In genomic region chr15:58731346-58731745, GRCm38 (mm10) we compare ENCODE assay signal across 13 mouse cellular contexts.
DNase-seq lines count a peak whose midpoint lies in the region; ATAC-seq and TF ChIP-seq lines count a peak whose summit lies in the region.
"Had no signal": no experiment of that assay in that cellular context is flagged by ENCODE, and none has a peak within 500 bp of the region (broad histone marks: within the 10 kb centered on the region; RNA-seq: fewer than 3 reads in every experiment).

No protein-coding gene starts in this region.

- H3K27ac ChIP-seq in kidney, embryonic 14.5 days (ENCODE audit: low read depth, low read length), result no peak overlapping the region
- peak overlapping the region; percentile 41; the same call in 1 of the 2 replicates for H3K27ac ChIP-seq in limb, embryonic 12.5 days
- H3K27ac ChIP-seq in intestine, embryonic 16.5 days (ENCODE audit: low read length), result no peak overlapping the region

- no peaks in the 10 kb centered on the region for H3K36me3 ChIP-seq in kidney, embryonic 14.5 days (ENCODE audit: control insufficient read depth, insufficient read depth, low read length)
- no peaks in the 10 kb centered on the region for H3K36me3 ChIP-seq in limb, embryonic 12.5 days
- no peaks in the 10 kb centered on the region for H3K36me3 ChIP-seq in intestine, embryonic 16.5 days (ENCODE audit: control insufficient read depth, insufficient read depth, low read length)

- 28% methylated on average over 7 of the region's 7 CpGs for WGBS in kidney, embryonic 14.5 days
- 63% methylated on average over 7 of the region's 7 CpGs for WGBS in limb, embryonic 12.5 days
- WGBS in intestine, embryonic 16.5 days, result 73% methylated on average over 7 of the region's 7 CpGs

- H3K4me1 ChIP-seq in kidney, embryonic 14.5 days (ENCODE audit: control insufficient read depth, insufficient read depth, low read length), result peaks cover 16% of the 10 kb centered on the region; the same call in 1 of the 2 replicates
- H3K4me1 ChIP-seq in limb, embryonic 12.5 days (replicated peaks), result peaks cover 16% of the 10 kb centered on the region
- no peaks in the 10 kb centered on the region for H3K4me1 ChIP-seq in intestine, embryonic 16.5 days (ENCODE audit: control insufficient read depth, insufficient read depth, low read length)

- no peak overlapping the region for H3K9ac ChIP-seq in kidney, embryonic 14.5 days (ENCODE audit: low read depth, low read length)
- no peak overlapping the region for H3K9ac ChIP-seq in limb, embryonic 12.5 days (replicated peaks)
- no peak overlapping the region for H3K9ac ChIP-seq in intestine, embryonic 16.5 days (ENCODE audit: low read depth, low read length)
- H3K9ac ChIP-seq: lung, embryonic 14.5 days had no signal

- H3K4me3 ChIP-seq in kidney, embryonic 14.5 days (ENCODE audit: low read length), result no peak overlapping the region
- no peak overlapping the region for H3K4me3 ChIP-seq in limb, embryonic 12.5 days (replicated peaks)
- H3K4me3 ChIP-seq in intestine, embryonic 16.5 days (ENCODE audit: low read length), result no peak overlapping the region
- H3K4me3 ChIP-seq: erythroblast, embryonic 14.5 days had no signal

- DNase-seq in kidney, postnatal 25 days, result no peak
- DNase-seq in 3T3-L1 (ENCODE audit: low read depth, low spot score), result peak; percentile 18
- peak; percentile 47 for DNase-seq in Patski (ENCODE audit: low read depth, low spot score)
- DNase-seq: cerebellum, adult 11 months; gastrocnemius, postnatal 25 days; left cerebral cortex, postnatal 4 days had no signal

- CTCF ChIA-PET in Patski (lab: Charles Lee), result interaction anchor here (1.0 to 1.4 kb wide), 2 partner anchors 15 to 139 kb away, joined by 3 to 5 read pairs; no protein-coding TSS in a partner anchor

- in situ Hi-C loops in Patski (cut with MboI; ENCODE audit: low pct_unique_long_range_greater_than_20kb), result no loop called here

- no peaks in the 10 kb centered on the region for H3K9me3 ChIP-seq in kidney, embryonic 14.5 days (ENCODE audit: control insufficient read depth, low read length)
- no peaks in the 10 kb centered on the region for H3K9me3 ChIP-seq in limb, embryonic 12.5 days
- H3K9me3 ChIP-seq in intestine, embryonic 16.5 days (ENCODE audit: control insufficient read depth, low read length), result no peaks in the 10 kb centered on the region

- no peak for ATAC-seq in kidney, embryonic 14.5 days (ENCODE audit: low FRiP score, low TSS enrichment)
- ATAC-seq in Patski, result peak; percentile 93
- no peak for ATAC-seq in limb, embryonic 12.5 days (ENCODE audit: insufficient number of reproducible peaks, insufficient read depth, low FRiP score, low TSS enrichment, low read depth)
- no peak for ATAC-seq in intestine, embryonic 16.5 days
- no peak for ATAC-seq in erythroblast, adult 5-6 weeks (replicated peaks; ENCODE audit: low FRiP score, poor library complexity, severe bottlenecking)
- ATAC-seq in inflammation-experienced regulatory T-cells, adult 6 months, result no peak

- TF ChIP-seq CTCF in Patski (IDR thresholded peaks at IDR 0.05), result no peak

- H3K4me2 ChIP-seq in kidney, embryonic 14.5 days (replicated peaks; ENCODE audit: low read depth, low read length), result peak overlapping the region; percentile 15; the same call in 1 of the 2 replicates
- H3K4me2 ChIP-seq in limb, embryonic 12.5 days, result peak overlapping the region; percentile 41; the same call in 1 of the 2 replicates
- H3K4me2 ChIP-seq in intestine, embryonic 16.5 days (ENCODE audit: low read depth, low read length), result no peak overlapping the region

- no peaks in the 10 kb centered on the region; the same call in 1 of the 2 replicates for H3K27me3 ChIP-seq in kidney, embryonic 14.5 days (ENCODE audit: control insufficient read depth, insufficient read depth, low read length)
- H3K27me3 ChIP-seq in Patski, result no peaks in the 10 kb centered on the region
- no peaks in the 10 kb centered on the region for H3K27me3 ChIP-seq in limb, embryonic 12.5 days
- no peaks in the 10 kb centered on the region for H3K27me3 ChIP-seq in intestine, embryonic 16.5 days (replicated peaks; ENCODE audit: control insufficient read depth, insufficient read depth, low read length)

- POLR2A ChIA-PET in Patski (lab: Charles Lee), result interaction anchor here (0.9 kb wide), 1 partner anchor 90 kb away, joined by 3 read pairs; no protein-coding TSS in a partner anchor

Comparison
In these comparisons a context has a peak if more than half of its experiments do, and no peak if none do; other contexts are left out.
1. DNase-seq: peak in 3T3-L1 (single experiment) and Patski (single experiment); none in kidney, postnatal 25 days (0 of 2).